Mouse (Mus musculus) inflammation-experienced regulatory T-cells, adult 16 weeks (primary cell): ENCODE measurements around the gene Fga. TPM values are rescaled to one million over a fixed set of nuclear protein-coding genes. Genes with fewer than 3 reads are reported as not detected.

Source experiments
- polyA plus RNA-seq: library from polyadenylated mRNA; unstranded; fragments of 100-300 nt; shearing (Covaris generic); gene quantifications from one replicate; pipeline ENCODE4 v1.2.1, GENCODE M21; 2017

The Fga gene
- polyA plus RNA-seq = not detected

GRCm38 (mm10) chr3:83025475-83026301 is at the start of gene Fga:
Gene Fga, plus strand, starts transcription at chr3:83026076.

GRCm38 (mm10) chr3:83007557-83007956 is 18.3 kb upstream of the Fga start, which contains the start of gene Fgg:
Gene Fgg, plus strand, starts transcription at chr3:83007724.

GRCm38 (mm10) chr3:83049680-83050079 is 23.8 kb downstream of the Fga start, which contains the start of gene Fgb:
Gene Fgb, minus strand, starts transcription at chr3:83049863.

GRCm38 (mm10) chr3:83055281-83056038 is 29.6 kb downstream of the Fga start, which contains the start of gene Plrg1:
Gene Plrg1, plus strand, starts transcription at chr3:83055522.

Other genes starting within 250 kb of the Fga start
- not detected for gene Rbm46, start 149.6 kb upstream of the Fga start, polyA plus RNA-seq
- not detected for gene Lrat, start 122.1 kb upstream of the Fga start, polyA plus RNA-seq
- not detected for gene Fgg, start 18.4 kb upstream of the Fga start, polyA plus RNA-seq
- gene Fgb, start 23.8 kb downstream of the Fga start, polyA plus RNA-seq = not detected
- 95.7 TPM for gene Plrg1, start 29.4 kb downstream of the Fga start, polyA plus RNA-seq
- gene Dchs2, start 101.9 kb downstream of the Fga start, polyA plus RNA-seq = 0.05 TPM